Mouse (Mus musculus) testis, postnatal 10 days (tissue): ENCODE results near the gene Klf14.

Experiments
- DNase-seq: peaks from one replicate; pipeline ENCODE4 v3.0.0; 2021; ENCODE audit warnings: low spot score

The Klf14 gene

DNA sequence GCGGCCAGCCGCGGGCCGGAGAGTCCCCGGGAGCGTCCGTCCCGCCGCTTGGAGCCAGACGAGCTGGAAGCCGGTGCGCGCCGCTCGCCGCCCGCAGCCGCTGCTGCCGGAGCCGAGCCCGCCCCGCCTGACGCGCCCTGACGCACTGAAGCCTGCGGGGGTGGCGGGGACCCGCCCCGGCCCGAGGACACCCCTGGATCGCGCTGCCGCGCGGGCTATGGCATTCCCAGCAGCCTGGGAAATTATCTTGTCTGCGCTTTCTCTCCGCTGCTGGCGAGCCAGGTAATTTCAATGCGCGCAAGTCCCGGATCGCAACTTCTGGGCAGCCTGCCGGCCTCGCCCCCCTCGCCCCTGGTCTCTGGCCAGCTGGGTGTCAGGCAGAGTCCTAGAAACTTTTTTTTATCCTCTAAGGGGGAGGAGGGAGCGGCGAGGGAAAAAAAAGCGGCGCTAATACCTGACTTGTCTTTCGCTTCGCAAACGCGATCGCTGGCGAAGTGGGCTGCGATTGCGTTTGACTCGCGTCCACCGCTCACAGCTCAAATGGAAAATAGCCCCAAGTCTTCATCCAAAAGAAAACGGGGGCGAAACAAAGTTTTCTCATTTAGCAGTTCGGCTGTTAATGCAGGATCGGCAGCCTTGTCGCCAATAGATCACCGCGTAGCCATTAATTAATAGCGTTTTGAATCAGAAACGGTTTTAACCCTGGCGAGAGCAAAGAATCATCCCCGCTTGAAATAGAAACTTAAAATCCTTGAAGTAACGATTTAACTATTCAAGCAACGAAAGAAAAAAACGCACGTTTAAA, at the start of gene Klf14:
Gene Klf14, minus strand, starts transcription at position 343 of the 805 bp plus-strand sequence.
- DNase-seq = peak; percentile 62

- no peak for DNase-seq
These were observed 47.3 kb upstream of the Klf14 start for GRCm38 (mm10) chr6:31006111-31006600.

DNA sequence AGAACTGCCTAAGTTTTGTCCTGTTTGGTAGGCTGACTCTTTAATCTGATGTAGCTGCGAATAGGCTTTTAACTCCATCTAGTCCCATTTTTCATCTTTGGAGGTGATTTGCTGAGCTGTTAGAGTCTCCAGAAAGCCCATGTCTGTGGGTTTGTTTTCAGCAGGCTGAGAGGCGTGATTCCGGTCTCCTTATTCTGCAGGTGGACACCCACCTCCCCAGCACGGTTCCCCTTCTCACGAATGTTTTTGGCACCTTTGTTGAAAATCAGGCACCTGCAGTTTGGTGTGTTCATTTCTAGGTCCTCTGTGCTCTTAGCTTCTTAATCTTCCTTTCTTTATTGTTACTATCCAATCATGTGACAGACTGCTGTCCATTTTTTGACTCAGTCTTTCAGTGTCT, 27.5 kb upstream of the Klf14 start:
- DNase-seq = no peak

- DNase-seq = no peak
These were observed 24.1 kb upstream of the Klf14 start for GRCm38 (mm10) chr6:30983021-30983420.

DNA sequence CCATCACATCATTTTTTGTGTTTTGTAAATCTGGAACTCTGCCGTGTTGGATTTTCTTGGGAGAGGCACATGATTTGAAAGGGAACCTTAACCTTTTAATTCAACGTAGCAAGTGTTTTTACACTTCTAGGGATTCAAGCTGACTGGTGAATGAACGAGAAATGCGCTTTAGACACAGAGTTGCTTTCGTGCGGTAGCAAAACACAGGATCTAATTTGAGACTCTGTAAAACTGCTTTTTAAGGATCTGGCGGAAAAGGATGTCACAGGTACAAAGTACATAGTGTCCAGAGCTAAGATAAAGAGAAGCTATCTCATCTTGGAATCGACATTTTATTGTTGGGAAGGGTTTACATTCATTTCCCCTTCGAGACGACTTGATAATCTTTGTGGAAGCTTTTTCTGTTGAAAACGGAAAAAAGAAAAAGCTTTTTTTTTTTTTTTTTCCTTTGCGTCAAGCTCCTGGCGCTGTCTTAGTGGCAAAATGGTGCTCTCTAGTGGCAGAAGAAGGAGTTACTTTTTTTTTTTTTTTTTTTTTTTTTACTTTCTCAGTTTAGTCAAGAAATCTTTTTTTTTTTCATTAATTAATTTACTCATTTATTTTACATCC, 23.6 kb upstream of the Klf14 start:
- DNase-seq = no peak

- no peak for DNase-seq
These were observed 22.5 kb upstream of the Klf14 start for GRCm38 (mm10) chr6:30981351-30981750.

GRCm38 (mm10) chr6:30978615-30979014, 19.7 kb upstream of the Klf14 start:
- no peak for DNase-seq

- DNase-seq = no peak
These were observed 13.2 kb upstream of the Klf14 start for GRCm38 (mm10) chr6:30972121-30972520.

- DNase-seq = peak; percentile 64
These were observed 818 bp downstream of the Klf14 start for GRCm38 (mm10) chr6:30957784-30958735.

DNA sequence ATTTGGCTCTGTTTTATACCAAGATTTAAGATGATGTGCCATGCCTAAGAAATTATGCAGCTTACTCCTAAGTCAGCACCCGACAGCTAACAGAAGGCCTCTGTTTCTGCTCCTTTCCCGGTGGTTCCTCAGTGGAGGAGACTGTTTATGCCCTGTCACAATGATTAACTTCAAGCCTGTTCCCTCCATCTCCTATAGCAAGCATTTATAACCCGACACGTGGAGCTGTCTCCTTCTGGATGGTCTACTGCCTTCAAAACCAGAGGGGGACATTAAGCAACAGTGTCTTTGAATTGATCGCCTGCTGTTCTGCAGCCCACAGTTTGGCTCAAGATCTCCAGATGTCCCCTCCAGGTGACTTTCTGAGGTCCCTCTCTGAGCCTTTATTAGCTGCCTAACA, 19.6 kb downstream of the Klf14 start:
- DNase-seq = no peak

DNA sequence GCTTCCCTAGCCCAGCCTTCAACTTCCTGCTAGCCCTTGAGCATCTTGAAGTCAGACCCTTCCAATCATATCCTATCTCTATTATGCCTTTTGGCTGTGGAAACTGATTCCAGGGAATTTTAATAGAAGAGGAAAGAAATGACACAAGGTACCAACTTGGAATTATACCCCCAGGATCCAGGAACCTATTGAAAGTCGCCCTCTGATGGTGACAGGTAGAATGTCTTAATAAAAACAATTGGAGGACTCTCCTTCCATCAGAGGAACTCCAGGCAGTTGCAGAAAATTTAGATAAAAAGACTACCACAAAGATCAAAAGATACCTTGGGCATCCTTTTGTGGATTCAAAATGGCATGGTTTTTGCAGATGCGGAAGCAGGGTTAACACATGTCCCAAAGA, 36.1 kb downstream of the Klf14 start:
- DNase-seq = no peak

- no peak for DNase-seq
These were observed 37.1 kb downstream of the Klf14 start for GRCm38 (mm10) chr6:30921826-30922225.

DNA sequence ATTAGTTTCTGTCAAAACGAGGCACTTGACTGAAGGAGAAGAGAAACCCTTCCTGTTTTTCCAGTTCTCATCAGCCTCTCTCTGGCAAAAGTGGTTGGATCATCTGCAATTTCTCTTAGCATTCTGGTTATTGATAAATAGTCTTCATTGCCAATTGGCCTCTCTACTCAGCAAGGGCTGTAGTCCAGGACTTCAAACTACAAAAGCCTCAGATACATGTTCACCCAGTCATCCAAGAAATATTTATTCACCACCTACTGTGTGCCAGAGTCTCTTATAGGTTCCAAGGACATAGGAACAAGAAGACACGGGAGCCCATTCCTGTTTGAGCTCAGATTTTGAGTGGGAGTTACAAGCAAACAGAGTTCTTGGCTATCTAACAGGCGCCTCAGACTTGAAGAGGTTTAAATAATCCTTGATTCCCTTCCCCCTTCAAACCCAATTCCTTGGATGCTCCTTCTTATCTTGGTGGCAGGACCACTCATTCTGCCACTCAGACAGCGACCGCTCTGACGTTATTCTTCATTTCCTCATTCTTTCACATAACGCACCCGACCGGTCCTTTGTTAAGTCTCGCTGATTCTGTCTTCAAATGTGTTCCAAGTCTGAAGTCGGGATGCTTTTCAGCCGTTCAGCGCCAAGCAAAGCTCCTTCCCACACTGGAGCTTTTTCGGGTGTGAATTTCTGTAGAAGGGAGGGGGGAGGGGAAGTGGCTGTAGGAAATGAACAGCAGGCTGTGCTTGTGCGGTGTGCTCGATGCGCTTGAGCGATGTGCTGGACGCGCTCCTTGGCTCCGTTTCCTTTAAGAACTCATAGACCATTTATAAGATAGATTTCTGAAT, 37.8 kb downstream of the Klf14 start:
- DNase-seq = no peak

GRCm38 (mm10) chr6:30915473-30915872, 43.4 kb downstream of the Klf14 start, which contains the start of gene Tsga13:
Tsga13 (minus strand) TSS chr6:30915573.
- no peak for DNase-seq

DNA sequence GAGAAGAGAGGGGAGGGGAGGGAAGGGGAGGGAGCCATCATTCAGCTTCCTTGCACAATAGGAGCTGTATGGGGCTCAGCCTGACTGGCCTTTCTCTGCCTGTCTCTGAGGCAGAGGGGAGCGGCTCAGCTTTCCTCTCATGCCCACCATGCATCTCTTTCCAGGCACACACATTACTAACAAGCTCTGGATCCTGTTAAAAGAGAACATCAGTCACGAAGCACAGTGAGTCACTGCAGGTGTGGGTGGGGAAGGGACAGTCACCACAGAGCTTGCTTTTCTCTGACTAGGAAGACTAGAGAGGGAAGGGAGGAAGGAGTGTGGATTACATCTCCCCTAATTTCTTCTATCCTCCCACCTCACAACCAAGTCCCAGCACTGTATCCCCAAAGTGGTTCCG, 50.9 kb downstream of the Klf14 start:
- no peak for DNase-seq
